Mouse (Mus musculus) stomach, embryonic 16.5 days (tissue): Measurements from ENCODE around the gene Mkln1. TPM values are rescaled to one million over a fixed set of nuclear protein-coding genes. Genes with fewer than 3 reads are reported as not detected.

Source experiments
- ATAC-seq: fragments of 200-750 bp; cut with Nextera tagmentation; 2 replicates; pipeline ENCODE4 v1.8.0; 2017; ENCODE audit warnings: moderate number of reproducible peaks, moderate TSS enrichment; ENCODE audit not compliant: insufficient read depth, low FRiP score
- H3K27ac ChIP-seq: fragments of 300-500 bp; sonication (generic); 2 replicates; pipeline ENCODE4 v1.5.1; 2014; ENCODE audit warnings: low read length
- H3K27me3 ChIP-seq: fragments of 300-500 bp; sonication (generic); 2 replicates; pipeline ENCODE4 v1.6.1; 2014; ENCODE audit warnings: low read length, control low read depth, mixed read lengths; ENCODE audit not compliant: control insufficient read depth, insufficient read depth
- H3K36me3 ChIP-seq: fragments of 300-500 bp; sonication (generic); 2 replicates; pipeline ENCODE4 v1.6.1; 2014; ENCODE audit warnings: low read length; ENCODE audit not compliant: control insufficient read depth, insufficient read depth
- H3K4me1 ChIP-seq: fragments of 300-500 bp; sonication (generic); 2 replicates; pipeline ENCODE4 v1.6.1; 2014; ENCODE audit warnings: low read length, control low read depth, mixed read lengths; ENCODE audit not compliant: control insufficient read depth, insufficient read depth
- H3K4me2 ChIP-seq: fragments of 300-500 bp; sonication (generic); 2 replicates; pipeline ENCODE4 v1.6.1; 2014; ENCODE audit warnings: low read depth, low read length, mixed read lengths
- H3K4me3 ChIP-seq: fragments of 300-500 bp; sonication (generic); replicated peaks from 2 replicates; pipeline ENCODE4 v1.5.1; 2014; ENCODE audit warnings: mild to moderate bottlenecking, low read length
- H3K9ac ChIP-seq: fragments of 300-500 bp; sonication (generic); 2 replicates; pipeline ENCODE4 v1.6.1; 2014; ENCODE audit warnings: low read length
- H3K9me3 ChIP-seq: fragments of 300-500 bp; sonication (generic); replicated peaks from 2 replicates; pipeline ENCODE4 v1.6.1; 2016; ENCODE audit warnings: low read length, control low read depth; ENCODE audit not compliant: control insufficient read depth
- WGBS: fragments of 180-500 bp; shearing (Covaris S2); extraction: QIAGEN DNeasy Blood & Tissue Kit; methylation state at CpG from one replicate; pipeline ENCODE4 v1.1.7; 2014; 5-methylcytosine and 5-hydroxymethylcytosine counted together
- polyA plus RNA-seq: library from polyadenylated mRNA; unstranded; fragments of >200 nt; fragmentation: Nextera tagmentation; extraction: Ambion mirVana; gene quantifications from 2 replicates; pipeline ENCODE4 v1.2.1, GENCODE M21; 2015

Mkln1 gene
- polyA plus RNA-seq, 1 experiment from 2014 or later, result 185 TPM

DNA sequence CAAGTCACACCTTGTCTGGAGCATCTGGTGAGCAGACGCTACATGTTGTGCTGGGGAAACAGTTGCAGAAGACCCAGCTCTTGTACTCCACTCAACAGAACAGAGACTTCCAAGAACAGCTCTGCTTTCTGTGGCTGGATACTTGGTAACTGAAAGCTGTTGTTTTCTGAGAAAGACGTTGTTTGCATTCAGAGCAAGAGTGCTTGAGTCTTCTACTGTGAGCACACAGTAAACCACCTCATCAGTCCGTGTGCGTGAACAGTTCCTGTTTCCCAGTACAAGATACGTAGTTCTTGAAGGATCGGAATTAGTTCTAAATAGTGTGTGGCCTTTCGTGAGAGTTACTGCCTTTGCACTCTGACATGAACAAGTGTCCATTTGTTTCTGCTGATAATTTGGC, 91.4 kb downstream of the Mkln1 start:
- no peak overlapping the region for H3K27ac ChIP-seq
- no peak overlapping the region for H3K4me3 ChIP-seq
- H3K27me3 ChIP-seq, result no peaks in the 10 kb centered on the region
- no peak overlapping the region for H3K9ac ChIP-seq
- ATAC-seq, result no peak
- H3K36me3 ChIP-seq, result peaks cover 10% of the 10 kb centered on the region; the same call in 1 of the 2 replicates
- H3K9me3 ChIP-seq, result no peaks in the 10 kb centered on the region
- WGBS, result 92% methylated on average over 7 of the region's 7 CpGs
- H3K4me1 ChIP-seq, result no peaks in the 10 kb centered on the region
- no peak overlapping the region for H3K4me2 ChIP-seq

DNA sequence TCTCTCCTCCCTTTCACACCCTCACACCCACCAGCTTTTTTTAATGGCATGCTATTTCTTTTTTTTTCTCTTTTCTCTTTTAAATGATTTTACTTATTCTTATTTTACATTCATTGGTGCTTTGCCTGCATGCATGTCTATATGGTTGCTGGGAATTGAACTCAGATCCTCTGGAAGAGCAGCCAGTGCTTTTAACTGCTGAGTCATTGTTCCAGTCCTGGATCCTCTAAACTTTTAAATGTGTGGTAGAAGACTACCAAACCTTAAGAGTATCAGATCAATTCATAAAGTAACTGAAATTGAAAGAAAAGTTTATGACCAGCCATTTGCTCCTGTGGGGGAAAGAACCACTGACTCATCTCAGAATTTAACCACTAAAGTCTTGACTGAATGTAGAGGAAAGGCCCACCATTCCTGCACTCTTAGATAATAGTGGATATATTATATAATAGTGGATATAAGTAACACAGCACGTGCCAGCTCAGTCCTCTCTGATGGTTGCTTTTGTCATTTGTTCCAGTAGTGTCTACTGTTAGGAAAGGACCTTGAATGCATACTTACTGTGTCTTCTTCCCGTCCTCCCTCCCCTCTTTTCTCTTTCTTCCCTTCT, 96.7 kb downstream of the Mkln1 start:
- Histone ChIP-seq H3K4me1 (no peaks in the 10 kb centered on the region), H3K4me2 (no peak overlapping the region), H3K9ac (no peak overlapping the region), H3K27ac (no peak overlapping the region), H3K36me3 (0 out of 2 replicates have a peak, but pooled peaks cover 7% of the 10 kb centered on the region), H3K27me3 (no peaks in the 10 kb centered on the region), H3K9me3 (no peaks in the 10 kb centered on the region), H3K4me3 (no peak overlapping the region)
- WGBS, result 91% methylated on average over 2 of the region's 2 CpGs
- ATAC-seq, result no peak

- no peak overlapping the region for H3K27ac ChIP-seq
- no peak overlapping the region for H3K4me2 ChIP-seq
- no peak overlapping the region for H3K9ac ChIP-seq
- no peak for ATAC-seq
- H3K27me3 ChIP-seq, result no peaks in the 10 kb centered on the region
- WGBS, result 94% methylated on average over 2 of the region's 2 CpGs
- H3K4me3 ChIP-seq, result no peak overlapping the region
- H3K9me3 ChIP-seq, result no peaks in the 10 kb centered on the region
- no peaks in the 10 kb centered on the region for H3K4me1 ChIP-seq
- H3K36me3 ChIP-seq, result 0 out of 2 replicates have a peak, but pooled peaks cover 7% of the 10 kb centered on the region
Measured at GRCm38 (mm10) chr6:31496227-31496626, 97.7 kb downstream of the Mkln1 start.

GRCm38 (mm10) chr6:31499836-31500235, 101.3 kb downstream of the Mkln1 start:
- ATAC-seq, result no peak
- no peaks in the 10 kb centered on the region for H3K4me1 ChIP-seq
- no peak overlapping the region for H3K4me3 ChIP-seq
- 86% methylated on average over 10 of the region's 10 CpGs for WGBS
- no peak overlapping the region for H3K9ac ChIP-seq
- peaks cover 9% of the 10 kb centered on the region; the same call in 1 of the 2 replicates for H3K36me3 ChIP-seq
- H3K27ac ChIP-seq, result no peak overlapping the region
- H3K4me2 ChIP-seq, result no peak overlapping the region
- no peaks in the 10 kb centered on the region for H3K9me3 ChIP-seq
- no peaks in the 10 kb centered on the region for H3K27me3 ChIP-seq

DNA sequence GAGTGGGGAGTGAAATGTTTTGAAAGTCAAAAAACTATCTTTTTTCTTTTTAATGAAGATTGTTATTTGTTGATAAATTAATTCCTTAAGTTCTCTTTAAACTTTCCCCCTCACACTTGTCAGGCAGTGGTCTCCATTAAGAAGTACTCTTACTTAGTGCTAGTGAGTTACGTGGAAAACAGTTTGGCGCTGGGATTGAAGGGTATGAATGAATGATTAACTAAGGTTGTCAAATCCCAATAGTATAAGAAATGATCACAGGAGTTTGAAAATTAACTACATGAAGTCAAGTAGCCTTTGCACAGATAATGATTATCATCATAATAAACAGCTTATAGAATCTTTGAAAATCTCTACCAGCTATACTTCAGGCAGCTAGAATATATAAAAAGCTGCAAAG, 101.7 kb downstream of the Mkln1 start:
- H3K4me3 ChIP-seq, result no peak overlapping the region
- H3K27ac ChIP-seq, result no peak overlapping the region
- peaks cover 9% of the 10 kb centered on the region; the same call in 1 of the 2 replicates for H3K36me3 ChIP-seq
- no peak for ATAC-seq
- H3K27me3 ChIP-seq, result no peaks in the 10 kb centered on the region
- H3K9me3 ChIP-seq, result no peaks in the 10 kb centered on the region
- 78% methylated on average over 2 of the region's 2 CpGs for WGBS
- H3K9ac ChIP-seq, result no peak overlapping the region
- no peak overlapping the region for H3K4me2 ChIP-seq
- H3K4me1 ChIP-seq, result no peaks in the 10 kb centered on the region

DNA sequence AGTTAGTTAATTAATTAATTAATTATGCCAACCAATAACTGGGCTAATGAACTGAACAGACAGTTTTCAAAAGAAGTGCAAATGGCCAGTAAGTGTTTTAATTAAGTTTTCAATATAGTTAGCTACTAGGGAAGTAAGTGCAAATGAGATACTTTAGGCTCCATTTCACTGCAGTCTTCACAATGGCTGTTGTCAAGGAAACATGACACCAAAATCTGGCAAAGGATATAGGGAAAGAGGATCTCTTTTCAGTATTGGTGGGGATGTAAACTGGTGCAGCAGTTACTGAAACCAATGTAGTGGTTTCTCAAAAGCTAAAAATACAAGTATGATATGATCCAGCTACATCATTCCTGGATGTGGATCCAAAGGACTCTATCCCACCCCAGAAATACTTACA, 102.2 kb downstream of the Mkln1 start:
- Histone ChIP-seq H3K36me3 (peaks cover 9% of the 10 kb centered on the region; the same call in 1 of the 2 replicates), H3K4me1 (no peaks in the 10 kb centered on the region), H3K9me3 (no peaks in the 10 kb centered on the region), H3K27ac (no peak overlapping the region), H3K9ac (no peak overlapping the region), H3K4me2 (no peak overlapping the region), H3K27me3 (no peaks in the 10 kb centered on the region), H3K4me3 (no peak overlapping the region)
- no peak for ATAC-seq

GRCm38 (mm10) chr6:31502614-31503013, 104.1 kb downstream of the Mkln1 start:
- WGBS, result 96% methylated on average over 2 of the region's 2 CpGs
- Histone ChIP-seq H3K36me3 (peaks cover 5% of the 10 kb centered on the region; the same call in 1 of the 2 replicates), H3K4me1 (no peaks in the 10 kb centered on the region), H3K27ac (no peak overlapping the region), H3K9me3 (no peaks in the 10 kb centered on the region), H3K9ac (no peak overlapping the region), H3K4me3 (no peak overlapping the region), H3K27me3 (no peaks in the 10 kb centered on the region), H3K4me2 (no peak overlapping the region)
- no peak for ATAC-seq

DNA sequence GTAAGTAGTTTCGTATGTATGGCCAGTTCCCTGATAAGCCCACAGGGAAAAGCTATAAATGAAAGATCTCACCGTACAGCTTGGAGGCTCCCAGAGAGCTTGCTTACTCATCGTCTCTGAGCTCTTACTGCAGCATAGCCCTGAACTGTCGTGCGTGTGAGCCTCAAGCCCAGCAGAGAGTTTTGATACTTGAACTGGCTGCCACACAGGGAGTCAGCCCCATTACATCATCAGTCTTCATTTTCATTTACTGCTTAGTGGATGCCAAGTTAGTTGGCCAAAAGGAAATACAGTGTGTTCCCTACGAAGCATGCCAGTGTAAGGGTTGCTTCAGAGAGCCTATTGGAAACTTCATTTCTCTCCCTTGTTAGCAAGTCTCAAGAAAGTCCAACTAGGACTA, 115.2 kb downstream of the Mkln1 start:
- Histone ChIP-seq H3K36me3 (no peaks in the 10 kb centered on the region), H3K4me3 (no peak overlapping the region), H3K4me2 (no peak overlapping the region), H3K9ac (no peak overlapping the region), H3K27me3 (no peaks in the 10 kb centered on the region), H3K4me1 (peaks cover 8% of the 10 kb centered on the region), H3K27ac (no peak overlapping the region), H3K9me3 (no peaks in the 10 kb centered on the region)
- no peak for ATAC-seq
- WGBS, result 62% methylated on average over 6 of the region's 6 CpGs

DNA sequence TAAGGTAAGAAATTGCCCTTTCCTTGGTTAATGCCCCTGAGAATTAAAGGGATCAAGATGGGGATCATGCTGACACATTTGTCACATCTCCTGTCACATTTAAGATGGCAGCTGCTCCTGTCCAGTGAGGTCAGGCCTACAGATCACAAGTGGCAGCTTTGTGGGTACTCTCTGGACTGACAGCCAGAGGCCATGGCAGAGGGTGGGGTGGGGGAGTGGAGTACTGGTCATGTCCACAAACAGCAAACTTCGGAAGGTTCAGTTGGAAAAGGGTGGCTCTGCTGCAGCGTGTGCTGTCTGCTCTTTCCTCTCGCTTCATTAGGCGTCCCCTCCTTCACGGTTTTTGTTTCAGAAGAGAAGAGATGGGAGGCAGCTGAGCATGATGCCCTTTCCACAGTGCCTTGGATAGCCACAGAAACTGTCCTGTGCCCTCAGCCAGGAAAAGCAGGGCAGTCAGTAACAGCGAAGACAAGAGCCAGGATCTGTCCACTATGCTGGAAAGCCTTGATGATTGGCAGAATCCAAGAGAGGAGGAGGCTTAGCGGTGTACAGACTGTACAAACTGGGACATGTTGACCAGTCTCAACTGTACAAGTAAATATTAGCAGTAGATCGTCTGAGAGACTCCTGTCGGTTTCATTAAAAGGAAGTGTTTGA, 119.3 kb downstream of the Mkln1 start:
- peaks cover 10% of the 10 kb centered on the region for H3K4me1 ChIP-seq
- no peak overlapping the region for H3K9ac ChIP-seq
- no peak overlapping the region for H3K4me2 ChIP-seq
- 55% methylated on average over 9 of the region's 9 CpGs for WGBS
- no peaks in the 10 kb centered on the region for H3K27me3 ChIP-seq
- ATAC-seq, result no peak; the same call in 1 of the 2 replicates
- no peaks in the 10 kb centered on the region for H3K9me3 ChIP-seq
- peak overlapping the region; percentile 40; the same call in 1 of the 2 replicates for H3K27ac ChIP-seq
- H3K36me3 ChIP-seq, result no peaks in the 10 kb centered on the region
- no peak overlapping the region for H3K4me3 ChIP-seq
